Mouse (Mus musculus): ENCODE measurements around the gene Med21. TPM values are rescaled to one million over a fixed set of nuclear protein-coding genes. Genes with fewer than 3 reads are reported as not detected.

The Med21 gene
- polyA plus RNA-seq, 1 experiment from 2014 or later: 68.3 TPM

DNA sequence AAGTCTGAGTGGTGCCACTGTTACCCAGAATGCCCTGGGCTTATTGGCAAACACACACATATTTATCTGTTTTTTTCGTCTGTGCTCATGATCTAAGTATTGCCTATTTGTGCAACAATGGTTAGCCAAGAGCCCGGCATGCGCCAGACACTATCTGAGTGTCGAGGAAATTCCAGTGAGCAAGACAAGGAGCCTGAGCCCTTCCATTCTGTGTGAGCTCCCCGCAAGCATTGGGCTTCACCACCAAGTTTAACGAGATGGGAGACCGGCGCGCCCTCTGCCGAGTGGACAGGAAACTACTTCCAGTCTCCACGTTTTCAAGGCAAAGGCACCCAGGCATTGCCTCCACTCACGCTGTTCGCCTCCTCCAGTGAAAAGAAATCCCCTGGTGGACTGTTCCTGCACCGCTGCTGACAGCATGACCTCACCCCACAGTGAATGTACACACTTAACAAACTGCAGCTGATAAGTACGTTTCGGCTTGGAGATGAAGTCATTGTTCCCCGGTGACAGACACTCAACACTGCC, 43.5 kb downstream of the Med21 start:
- Histone ChIP-seq H3K27ac (no peak overlapping the region), H3K36me3 (no peaks in the 10 kb centered on the region), H3K27me3 (no peaks in the 10 kb centered on the region), H3K4me2 (no peak overlapping the region), H3K9ac (no peak overlapping the region), H3K4me1 (replicated peaks) (peaks cover 10% of the 10 kb centered on the region), H3K4me3 (replicated peaks) (no peak overlapping the region), H3K9me3 (replicated peaks) (no peaks in the 10 kb centered on the region)
- ATAC-seq (ENCODE audit: low read depth) (no peak), DNase-seq (peak; percentile 18)
- WGBS (ENCODE audit: insufficient replicate concordance): 57% methylated on average over 17 of the region's 17 CpGs

DNA sequence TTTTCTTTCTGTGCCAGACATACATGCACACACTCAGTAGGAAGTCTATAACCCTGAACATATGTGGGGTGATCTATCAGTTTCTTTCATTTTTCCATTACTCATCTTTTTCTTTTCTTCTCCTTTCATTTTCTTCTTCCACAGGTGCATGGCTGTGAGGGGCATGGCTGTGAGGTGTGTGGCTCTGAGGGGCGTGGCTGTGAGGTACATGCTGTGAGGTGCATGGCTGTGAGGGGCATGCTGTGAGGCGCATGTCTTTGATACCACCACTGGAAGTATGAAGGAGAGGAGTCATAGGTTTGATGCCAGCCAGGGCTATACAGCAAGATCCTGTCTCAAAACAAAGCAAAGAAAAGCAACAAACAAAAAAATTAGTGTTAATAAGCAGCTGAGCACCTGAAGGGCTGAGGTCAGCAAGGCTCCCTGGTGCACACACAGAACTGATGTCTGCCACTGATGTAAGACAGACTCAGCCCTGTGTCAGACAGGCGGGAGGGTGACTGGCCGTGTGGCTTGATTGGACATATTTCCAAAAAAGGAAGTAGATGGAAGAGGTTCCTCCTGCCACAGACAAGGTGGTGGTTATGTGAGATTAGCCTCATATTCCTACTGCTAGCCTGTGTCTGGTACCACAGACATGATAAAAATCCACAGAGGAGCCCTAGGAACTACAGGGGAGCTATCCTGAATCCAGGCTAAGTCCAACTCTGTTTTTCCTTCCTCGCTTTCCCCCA, 44.3 kb downstream of the Med21 start:
- H3K9ac ChIP-seq: no peak overlapping the region
- no peak overlapping the region for H3K4me3 ChIP-seq (replicated peaks)
- ATAC-seq (ENCODE audit: low read depth) (no peak), DNase-seq (no peak)
- no peak overlapping the region for H3K27ac ChIP-seq
- H3K4me1 ChIP-seq (replicated peaks): peaks cover 10% of the 10 kb centered on the region
- no peaks in the 10 kb centered on the region for H3K27me3 ChIP-seq
- 38% methylated on average over 5 of the region's 5 CpGs for WGBS (ENCODE audit: insufficient replicate concordance)
- H3K36me3 ChIP-seq: no peaks in the 10 kb centered on the region
- no peak overlapping the region for H3K4me2 ChIP-seq
- no peaks in the 10 kb centered on the region for H3K9me3 ChIP-seq (replicated peaks)

DNA sequence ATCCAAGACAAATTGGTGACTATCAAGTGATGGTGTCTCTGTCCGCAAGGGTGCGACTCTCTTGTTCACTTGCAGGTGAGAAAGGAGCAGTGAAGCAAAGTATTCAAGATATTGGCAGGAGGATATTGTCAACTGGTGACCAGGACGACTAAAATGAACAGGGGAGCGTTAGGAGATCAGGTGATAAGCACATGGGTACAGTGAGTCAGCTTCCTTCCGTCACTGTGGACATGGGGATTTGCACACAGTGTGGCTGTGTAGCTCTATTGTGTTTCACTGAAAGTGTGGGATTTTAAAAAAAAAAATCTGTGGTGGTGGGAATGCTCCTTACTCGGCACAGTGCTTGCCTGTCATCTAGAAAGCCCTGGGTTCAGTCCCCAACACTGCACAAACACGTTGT, 45.7 kb downstream of the Med21 start:
- Histone ChIP-seq H3K27me3 (no peaks in the 10 kb centered on the region), H3K4me2 (no peak overlapping the region), H3K27ac (no peak overlapping the region), H3K4me3 (replicated peaks) (no peak overlapping the region), H3K36me3 (no peaks in the 10 kb centered on the region), H3K4me1 (replicated peaks) (peaks cover 10% of the 10 kb centered on the region), H3K9ac (no peak overlapping the region), H3K9me3 (replicated peaks) (no peaks in the 10 kb centered on the region)
- ATAC-seq (ENCODE audit: low read depth): no peak
- no peak for DNase-seq
- 63% methylated on average over 7 of the region's 7 CpGs for WGBS (ENCODE audit: insufficient replicate concordance)

DNA sequence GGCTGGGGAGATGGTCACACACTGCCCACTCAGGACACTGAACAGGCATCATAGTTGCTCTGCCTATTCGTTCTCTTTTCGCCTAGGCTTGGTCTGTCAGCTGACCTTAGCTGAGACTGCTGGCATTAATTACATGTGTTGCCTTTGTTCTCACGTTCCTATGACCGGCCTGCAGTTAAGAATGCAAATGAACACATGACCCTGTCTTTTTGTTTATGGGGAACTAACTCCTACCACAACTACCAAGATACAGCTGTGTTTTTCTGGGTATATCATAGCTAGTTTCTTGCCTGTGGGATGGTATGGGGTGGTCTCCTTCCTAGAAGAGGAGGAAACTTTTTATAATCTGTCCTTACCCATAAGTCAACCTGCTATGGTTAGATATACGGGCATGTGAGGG, 46.5 kb downstream of the Med21 start:
- WGBS (ENCODE audit: insufficient replicate concordance): 74% methylated on average over 5 of the region's 5 CpGs
- H3K4me2 ChIP-seq: no peak overlapping the region
- H3K4me1 ChIP-seq (replicated peaks): peaks cover 10% of the 10 kb centered on the region
- no peak overlapping the region for H3K27ac ChIP-seq
- no peak overlapping the region for H3K4me3 ChIP-seq (replicated peaks)
- DNase-seq (no peak), ATAC-seq (ENCODE audit: low read depth) (no peak)
- H3K9ac ChIP-seq: no peak overlapping the region
- no peaks in the 10 kb centered on the region for H3K27me3 ChIP-seq
- no peaks in the 10 kb centered on the region for H3K36me3 ChIP-seq
- H3K9me3 ChIP-seq (replicated peaks): no peaks in the 10 kb centered on the region

DNA sequence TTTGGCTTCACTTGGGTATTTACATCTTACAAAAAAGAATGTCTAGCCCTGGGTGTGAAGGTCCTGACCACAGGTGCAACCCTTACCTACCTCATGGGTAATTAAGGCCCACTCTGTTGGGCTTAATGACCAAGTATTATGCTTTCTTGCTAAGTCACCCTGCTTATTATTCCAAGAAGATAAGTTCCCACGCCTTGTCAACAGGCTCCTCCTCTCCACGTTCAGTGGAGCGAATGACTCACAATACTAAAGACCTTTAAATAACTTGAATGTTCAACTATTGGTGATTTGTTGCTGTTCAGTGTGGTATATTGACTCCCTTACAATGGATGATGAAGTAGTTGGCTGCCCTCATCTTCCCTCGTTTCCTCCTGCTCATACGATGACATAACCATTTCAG, 55.4 kb downstream of the Med21 start:
- H3K9me3 ChIP-seq (replicated peaks): 0 out of 2 replicates have a peak, but pooled peaks cover 5% of the 10 kb centered on the region
- ATAC-seq (ENCODE audit: low read depth): no peak
- no peak for DNase-seq
- H3K36me3 ChIP-seq: no peaks in the 10 kb centered on the region
- no peaks in the 10 kb centered on the region for H3K27me3 ChIP-seq
- no peak overlapping the region for H3K4me2 ChIP-seq
- no peak overlapping the region for H3K9ac ChIP-seq
- WGBS (ENCODE audit: insufficient replicate concordance): 63% methylated on average over 5 of the region's 5 CpGs
- H3K4me1 ChIP-seq (replicated peaks): no peaks in the 10 kb centered on the region
- no peak overlapping the region for H3K27ac ChIP-seq
- H3K4me3 ChIP-seq (replicated peaks): no peak overlapping the region

DNA sequence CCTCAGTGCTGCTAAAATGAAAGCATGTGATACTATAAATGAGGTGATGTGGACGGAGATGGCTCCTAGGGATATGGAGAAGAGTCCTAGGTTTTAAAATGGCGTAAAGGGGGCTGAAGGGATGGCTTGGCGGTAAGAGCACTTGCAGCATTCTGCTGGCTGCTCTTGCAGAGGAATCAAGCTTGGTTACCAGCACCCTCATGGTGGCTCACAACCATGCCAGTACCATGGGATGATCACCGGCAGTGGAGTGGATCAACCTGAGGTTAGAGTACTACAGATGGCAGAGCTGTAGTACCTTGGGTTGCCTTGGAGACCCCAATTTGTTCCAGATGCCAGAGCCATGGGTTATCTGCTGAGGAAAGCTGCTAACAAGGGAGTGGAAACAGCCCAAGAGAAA, 56.0 kb downstream of the Med21 start:
- 75% methylated on average over 4 of the region's 4 CpGs for WGBS (ENCODE audit: insufficient replicate concordance)
- H3K4me3 ChIP-seq (replicated peaks): no peak overlapping the region
- H3K4me1 ChIP-seq (replicated peaks): no peaks in the 10 kb centered on the region
- H3K4me2 ChIP-seq: no peak overlapping the region
- DNase-seq (no peak), ATAC-seq (ENCODE audit: low read depth) (no peak)
- H3K27ac ChIP-seq: no peak overlapping the region
- no peaks in the 10 kb centered on the region for H3K27me3 ChIP-seq
- no peaks in the 10 kb centered on the region for H3K36me3 ChIP-seq
- H3K9ac ChIP-seq: no peak overlapping the region
- 0 out of 2 replicates have a peak, but pooled peaks cover 5% of the 10 kb centered on the region for H3K9me3 ChIP-seq (replicated peaks)

Other genes starting within 250 kb of the Med21 start
- gene Itpr2, start 140.3 kb upstream of the Med21 start, polyA plus RNA-seq (2015; fragmentation: Nextera tagmentation; extraction: Ambion mirVana): 2.4 and 2.8 TPM in 2 replicates
- gene Fgfr1op2, start 65.3 kb upstream of the Med21 start, polyA plus RNA-seq (2015; fragmentation: Nextera tagmentation; extraction: Ambion mirVana): 89.1 and 99.7 TPM in 2 replicates
- 39.4 and 54.8 TPM in 2 replicates for gene Ints13, start 64.7 kb upstream of the Med21 start, polyA plus RNA-seq (2015; fragmentation: Nextera tagmentation; extraction: Ambion mirVana)
- gene Tm7sf3, start 277 bp downstream of the Med21 start, polyA plus RNA-seq (2015; fragmentation: Nextera tagmentation; extraction: Ambion mirVana): 32.7 and 36.3 TPM in 2 replicates
- 5.1 and 5.7 TPM in 2 replicates for gene Stk38l, start 82.4 kb downstream of the Med21 start, polyA plus RNA-seq (2015; fragmentation: Nextera tagmentation; extraction: Ambion mirVana)
- 0.30 and 0.31 TPM in 2 replicates for gene Arntl2, start 153.5 kb downstream of the Med21 start, polyA plus RNA-seq (2015; fragmentation: Nextera tagmentation; extraction: Ambion mirVana)
- gene Smco2, start 207.6 kb downstream of the Med21 start, polyA plus RNA-seq (2015; fragmentation: Nextera tagmentation; extraction: Ambion mirVana): not detected in 2 replicates
- gene Ppfibp1, start 245.9 kb downstream of the Med21 start, polyA plus RNA-seq (2015; fragmentation: Nextera tagmentation; extraction: Ambion mirVana): 9.0 and 13.6 TPM in 2 replicates